Mouse (Mus musculus) gastrocnemius, postnatal 36 days (tissue): ENCODE measurements at regions not wholly inside any gene's neighbourhood (a gene's known extent, or its start where the extent isn't known, plus 50 kb on each side); places are given as distances from the start of the nearest gene placed in this dataset.

Source experiments
- DNase-seq, 2 experiments: peaks; one replicate each; pipeline ENCODE4 v3.0.0; 2022
- intact Hi-C: fragments of 180-260 bp; cut with DNase I; formaldehyde crosslinking; loops from one replicate; pipeline ENCODE4 v1.15.1; 2025

DNA sequence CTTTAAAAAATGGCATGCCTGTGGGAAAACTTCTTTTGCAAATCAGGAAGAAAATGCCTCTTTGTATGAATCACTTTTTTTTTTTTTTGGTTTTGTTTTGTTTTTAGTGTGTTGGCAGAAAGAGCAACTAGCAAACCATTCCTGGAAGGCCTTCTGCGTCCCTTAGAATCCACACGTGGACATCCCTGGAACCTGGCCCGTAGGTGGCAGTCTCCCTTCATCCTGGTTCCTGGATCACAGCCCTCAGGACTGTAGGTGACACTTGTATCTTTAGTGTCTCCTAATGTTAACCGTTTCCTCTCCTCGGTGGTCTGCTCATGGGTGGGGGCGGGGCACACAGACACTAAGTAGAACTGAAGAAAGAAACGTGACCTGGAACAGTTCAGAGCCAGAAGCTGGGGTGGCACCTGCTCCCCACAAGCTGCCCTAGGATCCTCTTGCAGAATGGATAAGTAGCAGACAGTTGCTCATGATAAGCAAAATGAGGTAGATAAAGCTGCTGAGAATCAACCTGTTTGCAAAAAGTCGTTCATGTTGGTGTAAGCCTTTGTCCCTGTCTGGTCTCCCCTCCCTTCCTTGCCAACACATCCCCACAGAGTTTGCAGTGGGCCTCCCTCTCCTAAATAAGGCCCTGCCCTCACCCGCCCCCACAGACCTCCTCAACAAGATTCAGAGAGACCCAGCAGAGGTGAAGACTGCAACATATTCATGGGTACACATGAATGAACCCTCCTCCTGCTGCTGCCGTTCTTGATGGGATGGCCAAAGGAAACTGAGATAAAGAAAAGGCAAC lies 52.6 kb upstream of the Armc2 start:
- intact Hi-C loops: loop anchor here (5.0 kb wide), 1 partner anchor 221 kb away; no protein-coding TSS in a partner anchor
- DNase-seq: no peak

DNA sequence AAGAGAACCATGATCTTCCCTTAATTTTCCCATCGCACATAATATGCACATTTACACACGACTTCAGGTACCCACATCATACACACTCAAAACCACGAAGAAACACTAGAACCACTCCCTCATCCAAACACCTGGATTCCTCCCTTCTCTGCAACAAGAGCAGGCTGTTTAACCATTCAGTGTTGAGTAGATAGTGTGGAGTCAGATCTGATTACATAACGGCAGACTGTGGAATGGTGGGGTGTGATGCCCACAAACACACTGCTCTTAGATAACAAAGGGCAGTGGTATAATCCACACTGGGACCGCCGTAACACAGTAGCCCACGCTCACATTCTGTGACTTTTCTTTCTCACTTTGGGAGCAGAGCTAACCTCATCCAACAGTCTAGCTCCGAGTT lies 51.5 kb upstream of the Armc2 start:
- intact Hi-C loops: loop anchor here (5.0 kb wide), 1 partner anchor 223 kb away; no protein-coding TSS in a partner anchor

DNA sequence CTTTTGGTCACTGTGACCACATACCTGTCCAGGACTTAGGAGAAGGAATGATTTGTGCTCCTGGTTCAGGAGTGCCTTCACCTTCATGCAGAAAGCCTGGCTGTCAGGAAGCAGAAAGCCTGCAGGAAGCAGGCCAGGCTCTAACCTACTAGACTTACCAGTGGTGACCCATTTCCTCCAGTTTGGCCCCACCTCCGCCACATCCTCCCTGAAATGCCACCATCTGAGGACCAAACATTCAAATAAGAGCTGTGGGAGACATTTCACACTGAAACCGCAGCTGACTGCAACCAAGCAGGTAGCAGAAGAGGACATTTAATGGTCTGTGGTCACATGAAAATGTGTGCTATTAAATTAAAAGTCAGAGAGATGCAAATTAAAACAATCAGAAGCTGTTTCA lies 50.3 kb upstream of the Armc2 start:
- no peak for DNase-seq
- intact Hi-C loops: no loop called here

More for the DNA sequence above, 51.5 kb upstream of the Armc2 start:
- no peak for DNase-seq
